Mouse (Mus musculus) kidney, adult 8-10 months (tissue): ENCODE data around the gene Ptk7.

Experiments
- DNase-seq, 2 experiments: peaks; one replicate each; pipeline ENCODE4 v3.0.0; 2022

The Ptk7 gene

GRCm38 (mm10) chr17:46628791-46629684 lies at the start of gene Ptk7:
TSS of gene Ptk7 (minus strand) at chr17:46629504.
- no peak for DNase-seq

GRCm38 (mm10) chr17:46678911-46679310 lies 49.6 kb upstream of the Ptk7 start:
- DNase-seq = no peak

GRCm38 (mm10) chr17:46678416-46678815 lies 49.1 kb upstream of the Ptk7 start, which contains the start of gene Mea1:
TSS of gene Mea1 (plus strand) at chr17:46678793.
- peak in 1 of 2 experiments; percentile 28 for DNase-seq

- no peak for DNase-seq
Observed at GRCm38 (mm10) chr17:46674530-46675283, 45.4 kb upstream of the Ptk7 start.

GRCm38 (mm10) chr17:46673850-46674529 lies 44.7 kb upstream of the Ptk7 start, which contains the start of gene Rrp36:
TSS of gene Rrp36 (minus strand) at chr17:46674352.
- DNase-seq = peak; percentile 92 to 93

DNA sequence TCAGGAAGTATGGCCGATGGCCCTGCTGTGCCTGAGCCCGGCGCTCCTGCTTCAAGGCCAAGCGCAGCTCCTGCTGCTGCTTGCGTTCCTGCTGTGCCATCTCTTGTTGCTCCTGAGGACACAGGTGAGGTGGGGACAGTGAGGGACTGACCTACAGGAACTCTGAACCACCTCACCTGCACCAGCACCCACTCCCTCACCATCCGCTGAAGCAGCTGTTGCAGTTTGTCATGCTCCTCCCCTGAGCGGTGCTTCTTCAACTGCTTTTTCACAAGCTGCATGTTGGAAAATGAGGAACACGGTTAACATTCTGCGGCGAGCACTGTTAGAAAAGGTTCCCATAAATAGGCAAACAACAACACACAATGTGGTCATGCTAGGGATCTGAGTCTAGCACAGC lies 40.6 kb upstream of the Ptk7 start:
- DNase-seq = no peak

- DNase-seq = no peak
Observed at GRCm38 (mm10) chr17:46667712-46668111, 38.4 kb upstream of the Ptk7 start.

GRCm38 (mm10) chr17:46662730-46663129 lies 33.4 kb upstream of the Ptk7 start:
- no peak for DNase-seq

DNA sequence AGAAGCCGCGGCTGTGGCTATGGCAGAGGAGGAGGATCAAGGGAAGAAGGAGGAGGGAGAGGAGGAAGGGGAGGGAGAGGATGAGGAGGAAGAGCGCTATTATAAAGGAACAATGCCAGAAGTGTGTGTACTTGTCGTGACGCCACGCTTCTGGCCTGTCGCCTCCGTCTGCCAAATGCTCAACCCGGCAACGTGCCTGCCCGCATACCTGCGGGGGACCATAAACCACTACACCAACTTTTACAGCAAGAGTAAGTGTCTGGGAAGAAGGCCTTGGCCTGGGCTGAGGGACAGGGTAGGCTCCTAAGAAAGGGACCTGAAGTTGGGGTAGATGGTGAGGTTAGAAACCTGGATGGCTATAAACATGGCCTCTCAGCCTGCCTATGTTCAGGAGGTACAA lies 32.7 kb upstream of the Ptk7 start:
- DNase-seq = no peak

GRCm38 (mm10) chr17:46661351-46661750 lies 32.0 kb upstream of the Ptk7 start:
- no peak for DNase-seq

- no peak for DNase-seq
Observed at GRCm38 (mm10) chr17:46656054-46656453, 26.8 kb upstream of the Ptk7 start.

- DNase-seq = no peak
Observed at GRCm38 (mm10) chr17:46651755-46652547, 22.6 kb upstream of the Ptk7 start.

GRCm38 (mm10) chr17:46651292-46651691 lies 22.0 kb upstream of the Ptk7 start:
- DNase-seq = no peak

DNA sequence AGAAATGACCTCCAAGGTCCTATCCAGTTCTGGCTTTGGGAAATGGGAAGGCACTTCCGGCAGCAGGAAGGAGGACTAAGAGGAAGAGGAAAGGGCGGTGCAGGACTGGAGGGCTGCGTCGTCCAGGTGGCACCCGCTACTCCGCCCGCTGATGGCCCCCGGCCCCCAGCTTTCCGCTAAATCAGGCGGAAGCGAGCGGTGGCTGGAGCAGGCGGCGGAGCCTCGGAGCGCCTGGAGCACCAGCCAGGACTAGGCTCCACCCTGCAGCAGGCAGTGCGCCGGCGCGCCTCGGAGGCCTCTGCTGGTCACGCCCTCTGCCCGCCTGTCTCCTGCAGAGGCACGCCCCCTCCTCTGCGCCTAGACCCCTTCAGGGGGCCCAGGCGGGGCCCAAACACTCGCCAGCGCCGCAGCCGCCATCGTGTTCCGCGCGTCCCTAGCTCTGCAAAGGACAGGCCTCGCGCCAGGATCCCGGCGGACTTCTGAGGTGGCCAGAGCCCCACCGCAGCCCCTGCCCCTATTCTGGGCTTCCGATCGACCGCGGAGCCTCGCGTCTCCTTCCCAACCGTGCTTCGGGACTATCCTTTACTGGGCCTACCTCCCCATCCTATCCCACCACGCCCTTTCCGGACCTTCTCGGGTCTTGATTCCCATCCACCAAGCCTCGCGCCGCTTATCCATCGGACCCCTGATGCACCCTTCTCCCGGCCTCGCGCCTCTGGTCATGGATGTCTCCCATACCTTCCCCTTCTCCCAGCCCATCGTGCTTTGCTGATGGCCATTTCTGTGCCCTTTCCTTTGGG lies 21.1 kb upstream of the Ptk7 start, which contains the start of gene Cul7:
Gene Cul7, plus strand, starts transcription at position 106 of the 800 bp plus-strand sequence.
- DNase-seq = peak; percentile 90 to 93

DNA sequence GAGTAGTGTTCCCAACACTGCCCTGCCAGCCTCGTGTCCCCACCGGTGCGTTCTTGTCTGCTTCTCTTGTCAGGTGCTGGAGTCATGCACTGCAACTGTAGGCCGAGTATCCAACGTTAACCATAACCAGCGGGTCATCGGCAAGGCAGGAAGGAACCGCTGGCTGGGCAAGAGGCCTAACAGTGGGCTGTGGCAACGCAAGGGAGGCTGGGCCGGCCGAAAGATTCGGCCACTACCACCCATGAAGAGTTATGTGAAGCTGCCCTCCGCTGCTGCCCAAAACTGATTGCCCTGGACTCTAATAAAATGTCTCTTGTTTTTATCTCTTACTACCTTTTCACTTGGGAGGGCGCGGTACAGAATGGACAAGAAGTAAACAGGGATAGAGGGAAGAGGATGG lies 20.5 kb upstream of the Ptk7 start:
- no peak for DNase-seq

GRCm38 (mm10) chr17:46648436-46648835 lies 19.1 kb upstream of the Ptk7 start:
- no peak for DNase-seq

DNA sequence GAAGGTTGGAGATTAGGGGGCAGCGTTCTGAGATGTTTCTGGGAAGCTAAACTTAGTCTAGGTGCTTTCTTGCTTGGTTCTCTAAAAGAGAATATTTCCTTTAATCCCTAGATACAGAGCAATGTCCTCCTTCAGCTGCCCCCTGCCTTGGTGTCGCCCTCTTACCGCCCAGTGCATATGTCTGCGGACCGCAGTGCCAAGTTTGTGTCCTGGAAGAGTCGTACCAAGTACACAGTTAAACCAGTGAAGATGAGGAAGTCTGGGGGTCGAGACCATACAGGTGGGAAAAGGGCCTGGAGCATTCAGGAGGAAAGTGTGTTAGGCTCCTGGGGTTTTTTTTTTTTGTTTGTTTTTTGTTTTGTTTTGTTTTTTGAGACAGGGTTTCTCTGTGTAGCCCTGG lies 18.0 kb upstream of the Ptk7 start:
- no peak for DNase-seq

- DNase-seq = no peak
Observed at GRCm38 (mm10) chr17:46646322-46646662, 17.0 kb upstream of the Ptk7 start.

DNA sequence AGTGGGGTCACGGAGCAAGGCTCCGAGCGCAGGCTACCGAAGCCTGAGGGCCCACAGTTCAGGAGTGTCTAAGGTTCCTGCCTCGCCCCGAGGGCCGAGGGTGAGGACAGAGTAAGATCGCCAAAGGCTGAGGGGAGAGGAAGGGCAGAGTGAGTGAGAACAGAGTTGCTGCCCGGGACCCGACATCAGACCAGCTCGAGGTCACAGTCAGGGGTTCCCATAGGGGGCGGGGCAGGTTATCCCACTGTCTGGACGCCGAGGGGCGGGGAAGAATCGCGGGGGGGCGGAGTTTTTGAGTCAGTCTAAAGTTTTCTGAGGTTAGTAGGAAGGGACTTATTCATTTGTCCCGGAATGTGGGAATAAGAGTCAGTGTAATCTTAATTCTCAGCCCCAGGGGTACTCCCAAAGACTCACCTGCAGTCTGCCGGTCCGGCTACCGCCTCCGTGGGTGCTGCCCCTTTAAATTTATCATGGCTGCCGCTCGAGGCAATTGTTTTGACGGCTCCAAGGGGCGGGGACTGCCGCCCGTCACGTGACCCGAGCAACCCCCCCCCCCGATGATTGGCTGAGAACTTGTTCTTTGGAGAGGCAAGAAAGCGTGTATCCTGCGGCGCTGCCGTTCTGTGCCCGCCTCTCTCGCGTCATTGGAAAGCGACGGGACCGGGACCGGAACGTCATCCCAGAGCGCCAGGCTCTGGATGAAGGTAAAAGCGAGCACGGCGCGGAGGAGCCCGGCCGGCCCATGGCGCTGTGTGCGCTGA lies 16.4 kb upstream of the Ptk7 start, which contains the start of the genes Klc4 and Mrpl2:
Gene Klc4, minus strand, starts transcription at position 462 of the 761 bp plus-strand sequence.
Gene Mrpl2, plus strand, starts transcription at position 669 of the 761 bp plus-strand sequence.
- peak; percentile 98 to 99 for DNase-seq

GRCm38 (mm10) chr17:46644916-46645475 lies 15.7 kb upstream of the Ptk7 start:
- DNase-seq = peak; percentile 93 to 94
